ENCODE assay signal across 25 mouse cellular contexts in the genomic region with DNA sequence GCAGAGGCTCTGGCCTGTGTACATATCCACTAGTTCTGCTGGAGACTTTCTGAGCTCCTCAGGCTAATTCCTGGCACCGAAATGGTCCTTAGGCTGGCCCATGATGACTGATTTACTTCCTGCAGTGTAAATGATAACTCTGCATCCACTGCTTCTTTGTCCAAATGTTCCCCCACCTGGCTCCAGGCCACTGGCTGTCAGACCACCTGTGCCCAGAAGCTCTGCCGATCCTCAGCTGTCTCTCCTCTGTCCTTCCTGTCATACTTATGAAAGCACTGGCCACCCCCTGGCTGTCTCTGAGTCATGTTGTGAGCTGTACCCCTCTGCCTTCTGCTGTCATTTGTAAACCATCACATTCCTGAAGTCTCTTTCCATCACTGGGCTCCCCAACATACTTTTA.
DNase-seq lines count a peak whose midpoint lies in the region; ATAC-seq and TF ChIP-seq lines count a peak whose summit lies in the region.
"Had no signal": no experiment of that assay in that cellular context is flagged by ENCODE, and none has a peak within 500 bp of the region (broad histone marks: within the 10 kb centered on the region; RNA-seq: fewer than 3 reads in every experiment).

No protein-coding gene starts in this region.

- TF ChIP-seq CTCF in ES-Bruce4 (IDR thresholded peaks at IDR 0.05; ENCODE audit: low read depth, low read length): no peak

- H3K27ac ChIP-seq in embryonic facial prominence, embryonic 14.5 days (replicated peaks; ENCODE audit: low read depth, low read length): no peak overlapping the region
- H3K27ac ChIP-seq in embryonic facial prominence, embryonic 10.5 days (replicated peaks): no peak overlapping the region
- H3K27ac ChIP-seq in ES-Bruce4 (ENCODE audit: insufficient read depth, low read length): peak overlapping the region; percentile 33; the same call in 1 of the 2 replicates
- H3K27ac ChIP-seq: embryonic facial prominence, embryonic 12.5 days; forebrain, embryonic 12.5 days; forebrain, embryonic 15.5 days; heart, adult 2 months; heart, embryonic 10.5 days; heart, embryonic 13.5 days; hindbrain, embryonic 13.5 days had no signal

- no peak overlapping the region for H3K4me3 ChIP-seq in embryonic facial prominence, embryonic 14.5 days (ENCODE audit: low read depth, low read length)
- no peak overlapping the region for H3K4me3 ChIP-seq in embryonic facial prominence, embryonic 10.5 days
- H3K4me3 ChIP-seq in ES-Bruce4 (ENCODE audit: low read depth, low read length) (no peak overlapping the region), myocyte (no peak overlapping the region)
- H3K4me3 ChIP-seq: embryonic facial prominence, embryonic 12.5 days; erythroblast, embryonic 14.5 days; forebrain, embryonic 12.5 days; forebrain, embryonic 15.5 days; heart, adult 2 months; heart, embryonic 10.5 days; heart, embryonic 13.5 days; hindbrain, embryonic 13.5 days had no signal

- no peak for TF ChIP-seq EP300 in ES-Bruce4 (IDR thresholded peaks at IDR 0.05; ENCODE audit: insufficient read depth, low read depth, low read length)

- no peaks in the 10 kb centered on the region for H3K36me3 ChIP-seq in embryonic facial prominence, embryonic 14.5 days (ENCODE audit: control insufficient read depth, insufficient read depth, low read length)
- no peaks in the 10 kb centered on the region for H3K36me3 ChIP-seq in embryonic facial prominence, embryonic 10.5 days (replicated peaks)
- H3K36me3 ChIP-seq in ES-Bruce4 (ENCODE audit: control insufficient read depth, insufficient read depth, low read length, poor library complexity, severe bottlenecking) (no peaks in the 10 kb centered on the region), myocyte (ENCODE audit: control insufficient read depth, insufficient read depth) (no peaks in the 10 kb centered on the region)
- H3K36me3 ChIP-seq: embryonic facial prominence, embryonic 12.5 days; forebrain, embryonic 12.5 days; forebrain, embryonic 15.5 days; heart, embryonic 10.5 days; heart, embryonic 13.5 days; hindbrain, embryonic 13.5 days had no signal

- H3K9me3 ChIP-seq in embryonic facial prominence, embryonic 14.5 days (ENCODE audit: control insufficient read depth, low read length): no peaks in the 10 kb centered on the region; the same call in 1 of the 2 replicates
- H3K9me3 ChIP-seq in embryonic facial prominence, embryonic 10.5 days: peaks cover 6% of the 10 kb centered on the region; the same call in 1 of the 2 replicates
- H3K9me3 ChIP-seq in ES-Bruce4 (replicated peaks; ENCODE audit: control insufficient read depth, insufficient read depth, low read length, poor library complexity, severe bottlenecking): peaks cover 9% of the 10 kb centered on the region
- H3K9me3 ChIP-seq: embryonic facial prominence, embryonic 12.5 days; forebrain, embryonic 12.5 days; forebrain, embryonic 15.5 days; heart, embryonic 10.5 days; hindbrain, embryonic 13.5 days had no signal

- no peaks in the 10 kb centered on the region for H3K4me1 ChIP-seq in embryonic facial prominence, embryonic 14.5 days (ENCODE audit: control insufficient read depth, insufficient read depth, low read length)
- no peaks in the 10 kb centered on the region for H3K4me1 ChIP-seq in embryonic facial prominence, embryonic 10.5 days
- no peaks in the 10 kb centered on the region for H3K4me1 ChIP-seq in ES-Bruce4 (ENCODE audit: control insufficient read depth, insufficient read depth, low read length)
- H3K4me1 ChIP-seq: embryonic facial prominence, embryonic 12.5 days; forebrain, embryonic 12.5 days; forebrain, embryonic 15.5 days; heart, embryonic 10.5 days; heart, embryonic 13.5 days; hindbrain, embryonic 13.5 days had no signal

- no peaks in the 10 kb centered on the region for H3K27me3 ChIP-seq in embryonic facial prominence, embryonic 14.5 days (replicated peaks; ENCODE audit: control insufficient read depth, insufficient read depth, low read length)
- no peaks in the 10 kb centered on the region for H3K27me3 ChIP-seq in embryonic facial prominence, embryonic 10.5 days (replicated peaks; ENCODE audit: low read depth, poor library complexity, severe bottlenecking)
- no peaks in the 10 kb centered on the region for H3K27me3 ChIP-seq in ES-Bruce4 (ENCODE audit: control insufficient read depth, insufficient read depth, low read length, poor library complexity, severe bottlenecking)
- H3K27me3 ChIP-seq in myocyte (ENCODE audit: control insufficient read depth, insufficient read depth, insufficient read length): no peaks in the 10 kb centered on the region
- H3K27me3 ChIP-seq: embryonic facial prominence, embryonic 12.5 days; forebrain, embryonic 12.5 days; forebrain, embryonic 15.5 days; heart, embryonic 13.5 days; hindbrain, embryonic 13.5 days had no signal

- H3K4me2 ChIP-seq in embryonic facial prominence, embryonic 14.5 days (ENCODE audit: low read depth, low read length): no peak overlapping the region
- no peak overlapping the region for H3K4me2 ChIP-seq in myocyte (ENCODE audit: low read depth)
- H3K4me2 ChIP-seq: embryonic facial prominence, embryonic 12.5 days; forebrain, embryonic 12.5 days; forebrain, embryonic 15.5 days; heart, embryonic 13.5 days; hindbrain, embryonic 13.5 days had no signal

- TF ChIP-seq POLR2A in ES-Bruce4 (IDR thresholded peaks at IDR 0.05; ENCODE audit: insufficient read depth, low read length) (no peak), myocyte (IDR thresholded peaks at IDR 0.05; ENCODE audit: insufficient read length, low read depth) (no peak)

- 75% methylated on average over 2 of the region's 2 CpGs for WGBS in embryonic facial prominence, embryonic 14.5 days
- WGBS in embryonic facial prominence, embryonic 10.5 days: 93% methylated on average over 2 of the region's 2 CpGs

- H3K79me2 ChIP-seq in myocyte (ENCODE audit: control insufficient read depth, insufficient read depth): no peaks in the 10 kb centered on the region

- no peak overlapping the region for H3K9ac ChIP-seq in embryonic facial prominence, embryonic 14.5 days (ENCODE audit: low read depth, low read length)
- H3K9ac ChIP-seq in ES-Bruce4 (ENCODE audit: low read depth, poor library complexity, severe bottlenecking): no peak overlapping the region
- H3K9ac ChIP-seq: embryonic facial prominence, embryonic 12.5 days; forebrain, embryonic 12.5 days; forebrain, embryonic 15.5 days; heart, embryonic 13.5 days; hindbrain, embryonic 13.5 days had no signal

- intact Hi-C loops in left cerebral cortex, postnatal 4 days (cut with DNase I): no loop called here
- intact Hi-C loops in left cerebral cortex, postnatal 10 days (cut with DNase I): no loop called here

- no peak for ATAC-seq in embryonic facial prominence, embryonic 14.5 days (ENCODE audit: low read depth)
- ATAC-seq: activated CD4-positive, CD25-positive, alpha-beta regulatory T cell, adult 4 months; CD4-positive, CD25-positive, alpha-beta regulatory T cell, adult 4 months; forebrain, embryonic 15.5 days; hindbrain, embryonic 16.5 days; inflammation-experienced regulatory T-cells, adult 6 months; intestine, embryonic 16.5 days had no signal

- no peak overlapping the region for H3ac ChIP-seq in myocyte (ENCODE audit: control insufficient read depth, insufficient read length)

- DNase-seq in embryonic facial prominence, embryonic 14.5 days (ENCODE audit: low spot score): peak; percentile 5
- no peak for DNase-seq in embryonic facial prominence, embryonic 10.5 days (ENCODE audit: low spot score)
- peak; percentile 78 for DNase-seq in left cerebral cortex, postnatal 4 days
- DNase-seq in left cerebral cortex, postnatal 10 days (ENCODE audit: extremely low spot score in 1 of 2, low spot score in 2 of 2): no peak
- DNase-seq: adrenal gland, adult 8-10 months; adrenal gland, postnatal 25 days; cerebellum, adult 18-20 months; cerebellum, adult 9-10 months; gastrocnemius, postnatal 25 days; heart, adult 2 months; heart, postnatal 14 days had no signal

TF ChIP-seq in myocyte, 11 proteins besides CTCF, POLR2A, EP300 and RAD21:
- no peak for TF ChIP-seq CEBPB (IDR thresholded peaks at IDR 0.05; ENCODE audit: insufficient read depth, poor library complexity, severe bottlenecking)
- no peak for TF ChIP-seq MAX (IDR thresholded peaks at IDR 0.05; ENCODE audit: low read depth)
- no peak for TF ChIP-seq TCF3 (IDR thresholded peaks at IDR 0.05; ENCODE audit: insufficient read length, low read depth)
- peak in 1 of 3 experiments; percentile 15 for TF ChIP-seq MYOG (IDR thresholded peaks at IDR 0.05; ENCODE audit: control insufficient read depth in 1 of 3, insufficient read depth in 1 of 3, insufficient read length in 2 of 3, low read depth in 2 of 3)
- peak in 2 of 3 experiments; percentile 37 to 53 for TF ChIP-seq MYOD1 (IDR thresholded peaks at IDR 0.05; ENCODE audit: control insufficient read depth in 1 of 3, insufficient read length in 2 of 3, low read depth in 2 of 3)

Comparison
In these comparisons a context has a peak if more than half of its experiments do, and no peak if none do; other contexts are left out.
1. DNase-seq: peak in embryonic facial prominence, embryonic 14.5 days (single experiment) and left cerebral cortex, postnatal 4 days (single experiment); none in embryonic facial prominence, embryonic 10.5 days (single experiment) and left cerebral cortex, postnatal 10 days (0 of 2).